8 mouse cellular contexts compared by ENCODE assay signal in genomic region chr9:109073661-109074573, GRCm38 (mm10). TPM values are rescaled to one million over a fixed set of nuclear protein-coding genes. Genes with fewer than 3 reads are reported as not detected.
DNase-seq lines count a peak whose midpoint lies in the region; ATAC-seq lines count a peak whose summit lies in the region.

Gene Atrip, minus strand, starts transcription at chr9:109074124.

- WGBS in hindbrain, embryonic 14.5 days: under 1% methylated on average over 57 of the region's 57 CpGs

- peak within 1 kb of the TSS; percentile 89 for H3K9ac ChIP-seq in hindbrain, embryonic 14.5 days

- peaks cover 36% of the 10 kb centered on the region for H3K36me3 ChIP-seq in hindbrain, embryonic 14.5 days (replicated peaks; ENCODE audit: control insufficient read depth, insufficient read depth)

- H3K4me2 ChIP-seq in hindbrain, embryonic 14.5 days (replicated peaks): peak within 1 kb of the TSS; percentile 95

- peak; percentile 99 for ATAC-seq in hindbrain, embryonic 14.5 days (ENCODE audit: low FRiP score)

- H3K27ac ChIP-seq in hindbrain, embryonic 14.5 days: peak within 1 kb of the TSS; percentile 83

- H3K4me3 ChIP-seq in hindbrain, embryonic 14.5 days (replicated peaks; ENCODE audit: low read length): peak within 1 kb of the TSS; percentile 85

- peaks cover 23% of the 10 kb centered on the region for H3K4me1 ChIP-seq in hindbrain, embryonic 14.5 days (replicated peaks; ENCODE audit: control insufficient read depth, insufficient read depth, low read length)

- H3K9me3 ChIP-seq in hindbrain, embryonic 14.5 days (ENCODE audit: control insufficient read depth, low read length): no peaks in the 10 kb centered on the region

- peak; percentile 89 for DNase-seq in T-cell, adult 2 months (ENCODE audit: low spot score)
- DNase-seq in cerebellum, postnatal 25 days: peak; percentile 96
- peak; percentile 95 to 96 for DNase-seq in frontal cortex, postnatal 36 days (ENCODE audit: low spot score in 2 of 2)
- DNase-seq in hindbrain, embryonic 14.5 days (ENCODE audit: low spot score): peak; percentile 93
- peak; percentile 92 to 94 for DNase-seq in layer of hippocampus, postnatal 36 days
- peak; percentile 91 for DNase-seq in lung, postnatal 25 days (ENCODE audit: low spot score)
- peak; percentile 77 for DNase-seq in retina, adult 2 months (ENCODE audit: low read depth, low spot score)
- DNase-seq in thymus, postnatal 25 days: peak; percentile 90

- no peaks in the 10 kb centered on the region for H3K27me3 ChIP-seq in hindbrain, embryonic 14.5 days (ENCODE audit: control insufficient read depth, insufficient read depth, low read length)

RNA-seq across cellular contexts. Expression of gene Atrip, which starts in this region (rescaled TPM):
- polyA plus RNA-seq in hindbrain, embryonic 14.5 days (2014; fragmentation: Nextera tagmentation; extraction: Ambion mirVana): 29.0 and 29.8 TPM in 2 replicates
- 10 to 100 TPM; 28.1 to 31.0 TPM for total RNA-seq in layer of hippocampus, postnatal 36 days (2021)

Comparison
In these comparisons a context has a peak if more than half of its experiments do, and no peak if none do; other contexts are left out.
1. Peak in every context shown above with its lines: DNase-seq, ATAC-seq, H3K4me3 ChIP-seq and H3K27ac ChIP-seq.